Mouse (Mus musculus): Measurements from ENCODE around the gene Tcstv3.
A peak's percentile ranks its signal among the peaks of the same experiment; 100 is the strongest.
"Not testable (repeated sequence)": the region's sequence is repeated elsewhere in the genome, so short reads cannot be mapped to it uniquely, and the experiment has no call there.

Tcstv3 gene

DNA sequence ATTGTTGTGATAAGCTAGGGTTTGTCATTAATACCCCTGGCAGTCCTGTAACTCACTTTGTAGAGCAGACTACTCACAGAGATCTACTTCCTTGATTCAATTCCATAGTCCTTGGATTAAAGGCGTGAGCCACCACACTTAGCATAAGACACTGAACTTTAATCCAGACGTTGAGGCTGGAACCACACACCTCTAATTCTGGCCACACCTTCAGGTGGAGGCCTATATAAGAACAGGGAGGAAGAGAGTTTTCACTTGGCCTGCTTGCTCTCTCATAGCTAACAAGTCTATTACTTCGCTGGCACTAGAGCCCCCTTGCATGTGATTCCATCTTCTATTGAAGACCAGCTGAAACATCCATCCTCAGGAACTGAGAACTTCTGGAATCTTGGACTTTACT, at the start of gene Tcstv3:
Gene Tcstv3, plus strand, starts transcription at position 301 of the 400 bp plus-strand sequence.
- not testable (repeated sequence) for DNase-seq

DNA sequence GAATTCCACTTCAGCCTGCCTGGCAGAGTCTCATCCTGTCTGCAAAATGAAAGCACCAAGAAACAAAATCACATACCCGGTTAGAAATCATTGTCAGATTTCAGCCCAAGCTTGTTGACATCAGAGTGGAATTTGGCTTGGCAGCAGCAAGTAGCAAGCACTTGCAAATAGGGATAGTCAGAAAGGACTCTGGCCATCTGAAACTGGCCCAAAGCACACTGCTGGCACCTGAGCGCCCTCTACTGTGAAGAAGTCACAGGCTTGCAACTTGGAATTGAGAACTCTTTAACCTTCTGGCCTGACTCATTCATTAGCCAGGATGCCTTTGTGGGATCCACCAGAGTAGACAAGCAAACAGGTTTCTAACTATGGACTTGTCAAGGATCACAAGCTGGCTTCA, 38.8 kb upstream of the Tcstv3 start:
- DNase-seq: not testable (repeated sequence)

DNA sequence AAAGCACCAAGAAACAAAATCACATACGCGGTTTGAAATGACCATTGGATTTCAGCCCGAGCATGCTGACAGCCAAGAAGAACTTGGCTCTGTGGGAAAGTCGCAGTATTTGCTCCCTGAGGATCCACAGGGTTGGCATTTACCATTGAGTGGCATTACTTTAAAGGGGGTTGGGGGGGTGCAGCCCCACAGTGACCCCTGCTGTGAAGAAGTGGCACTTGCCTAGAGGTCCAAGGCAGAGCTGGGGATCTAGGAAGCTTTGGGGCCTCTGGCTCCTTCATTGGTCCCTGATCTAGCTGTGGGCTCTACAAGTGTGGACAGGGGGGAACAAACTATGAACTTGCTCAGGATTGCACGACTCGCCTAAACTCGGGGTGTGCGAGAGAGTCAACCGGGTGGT, 37.9 kb upstream of the Tcstv3 start:
- DNase-seq: no peak

DNA sequence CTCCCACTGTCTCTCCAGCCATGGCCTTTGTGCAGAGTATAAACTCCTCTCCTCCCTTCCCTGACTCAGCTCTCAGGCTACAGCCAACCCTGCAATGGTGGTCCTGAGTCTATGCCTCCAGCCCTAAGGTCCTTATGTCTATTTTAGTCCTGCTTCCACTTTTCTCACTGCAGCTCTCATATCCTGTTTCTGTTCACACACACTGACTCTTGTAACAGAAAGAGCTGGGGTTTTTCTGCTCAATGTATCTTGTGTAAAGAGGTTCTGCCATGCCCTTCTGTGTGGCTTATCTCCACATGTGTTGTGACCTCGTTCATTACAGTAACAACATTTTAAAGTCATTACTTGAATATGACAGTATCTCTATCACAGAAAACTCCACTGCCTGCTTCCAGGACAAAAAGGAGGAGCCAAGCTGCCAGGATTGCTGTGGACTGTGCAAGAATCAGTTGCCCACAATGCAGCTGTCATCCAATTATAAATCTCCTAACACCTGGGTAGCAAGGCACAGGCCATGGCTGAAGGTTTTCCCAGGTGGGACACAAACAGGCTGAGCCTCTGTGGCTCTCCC, 17.3 kb upstream of the Tcstv3 start:
- peak; percentile 5 for DNase-seq

DNA sequence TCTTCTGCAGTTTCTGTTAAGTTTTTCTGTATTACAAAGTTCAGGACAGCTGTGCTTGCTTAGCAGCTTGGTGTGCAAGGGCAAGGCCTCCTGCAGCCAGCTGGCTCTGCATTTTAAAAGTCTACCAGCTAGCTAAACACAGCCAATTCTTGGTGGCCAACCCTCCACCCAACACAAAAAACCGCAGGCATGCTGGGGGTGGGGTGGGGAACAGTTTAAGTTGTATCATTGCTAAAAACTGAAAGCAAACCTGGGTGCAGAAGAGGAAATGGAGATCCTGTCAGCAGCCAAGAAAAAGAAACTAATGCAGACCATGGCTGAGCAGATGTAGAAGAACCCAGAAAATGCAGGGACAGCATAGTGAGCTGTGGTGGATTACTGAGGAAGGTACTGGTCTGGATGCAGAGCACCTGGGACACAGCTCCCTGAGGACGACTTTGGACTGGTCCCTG, 16.7 kb upstream of the Tcstv3 start, which contains the start of gene BC147527:
Gene BC147527, plus strand, starts transcription at position 402 of the 452 bp plus-strand sequence.
- peak; percentile 6 for DNase-seq

DNA sequence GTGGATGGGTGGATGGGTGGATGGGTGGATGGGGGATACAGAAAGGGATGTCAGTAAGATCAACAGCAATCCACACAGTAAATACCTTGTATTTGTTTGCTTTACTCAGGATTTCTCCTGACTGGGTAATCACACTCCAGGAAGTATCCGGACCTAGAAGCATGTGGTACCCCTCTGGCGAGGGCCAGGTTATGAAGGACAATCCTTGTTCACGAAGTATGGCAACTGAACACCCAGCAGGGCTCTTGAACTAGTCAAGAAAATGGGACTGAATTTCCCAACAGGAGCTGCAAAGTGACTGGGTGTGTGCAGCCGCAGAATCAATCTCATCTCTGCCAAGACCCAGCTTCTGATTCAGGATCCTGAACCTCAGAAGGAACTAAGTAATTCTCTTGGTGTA, 15.8 kb upstream of the Tcstv3 start:
- no peak for DNase-seq

DNA sequence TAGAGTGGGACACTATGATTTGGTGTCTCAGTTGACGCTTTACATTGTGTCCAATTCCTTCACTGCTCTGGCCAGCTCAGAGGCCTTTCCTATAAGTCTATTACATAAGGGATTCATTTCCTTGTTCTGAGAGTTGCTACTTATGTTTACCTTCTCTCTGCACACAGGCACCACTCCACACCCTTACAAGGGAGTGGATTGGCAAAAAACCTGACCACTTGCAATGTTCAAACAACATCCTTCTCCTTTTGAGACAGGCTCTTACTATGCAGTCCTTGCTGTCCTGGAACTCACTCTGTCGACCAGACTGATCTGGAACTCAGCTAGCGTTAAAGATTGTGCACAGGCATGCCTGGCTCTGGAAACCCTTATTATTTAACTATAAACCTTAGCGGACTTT, 5.9 kb upstream of the Tcstv3 start:
- no peak for DNase-seq

DNA sequence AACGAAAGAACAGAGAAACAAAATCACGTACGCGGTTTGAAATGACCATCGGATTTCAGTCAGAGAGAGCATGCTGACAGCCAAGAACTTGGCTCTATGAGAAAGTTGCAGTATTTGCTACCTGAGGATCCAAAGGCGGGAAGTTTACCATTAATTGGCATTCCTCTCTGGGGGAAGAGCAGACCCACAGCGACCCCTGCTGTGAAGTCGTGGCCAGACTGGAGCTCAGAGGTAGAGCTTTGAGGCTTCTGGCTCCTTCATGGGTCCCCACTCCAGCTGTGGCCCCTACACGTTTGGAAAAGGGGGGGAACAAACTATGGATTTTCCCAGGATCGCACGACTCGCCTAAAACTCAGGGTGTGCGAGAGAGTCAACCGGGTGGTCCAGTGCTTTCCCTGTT, 3.1 kb upstream of the Tcstv3 start:
- DNase-seq: no peak

DNA sequence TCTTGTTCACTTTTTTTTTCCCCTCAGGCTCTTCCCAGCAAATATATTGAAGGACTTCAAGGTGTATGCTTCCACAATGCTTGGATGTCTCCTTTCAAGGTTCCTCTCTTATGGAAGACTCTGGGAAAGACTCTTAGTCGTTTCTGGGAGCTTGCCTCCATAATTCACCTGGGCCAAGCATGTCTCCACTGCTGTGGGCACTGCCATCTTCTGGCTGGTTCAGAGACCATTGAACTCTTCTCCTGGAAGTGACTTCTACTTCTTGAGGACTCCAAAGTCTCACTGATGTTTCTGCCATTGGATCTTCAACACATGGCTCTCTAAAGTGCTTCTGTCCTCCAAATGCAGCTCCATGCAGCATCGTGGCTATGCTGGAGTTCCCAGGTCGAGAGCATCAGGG, 3.5 kb downstream of the Tcstv3 start:
- no peak for DNase-seq

DNA sequence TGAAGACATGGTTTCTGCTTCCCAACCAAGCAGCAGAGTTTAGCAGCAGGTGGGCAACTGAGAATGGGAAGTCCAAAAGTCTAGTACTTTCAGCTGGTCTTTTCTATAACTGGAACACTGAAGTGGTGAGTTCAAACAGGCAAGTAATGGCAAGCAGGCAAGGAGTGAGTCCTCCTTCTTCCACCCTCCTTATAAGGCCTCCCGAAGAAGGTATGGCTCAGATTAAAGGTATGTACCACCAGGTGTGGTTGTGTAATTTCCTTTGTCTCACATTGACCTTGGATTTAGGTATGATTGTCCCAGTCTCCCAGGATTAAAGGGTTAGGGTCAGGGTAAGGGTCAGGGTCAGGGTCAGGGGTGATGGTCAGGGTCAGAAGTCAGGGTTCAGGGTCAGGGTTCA, 4.0 kb downstream of the Tcstv3 start:
- no peak for DNase-seq
